Mouse (Mus musculus) adrenal gland, postnatal 25 days (tissue): ENCODE measurements around the gene Fam162a. TPM values are rescaled to one million over a fixed set of nuclear protein-coding genes. Genes with fewer than 3 reads are reported as not detected.
"Not testable (repeated sequence)": the region's sequence is repeated elsewhere in the genome, so short reads cannot be mapped to it uniquely, and the experiment has no call there.

Experiments
- DNase-seq: peaks from one replicate; pipeline ENCODE4 v3.0.0; 2021; ENCODE audit warnings: mixed read lengths
- total RNA-seq: library from RNA; stranded (reverse); gene quantifications from 2 replicates; pipeline ENCODE4 v1.2.3, GENCODE M21; 2021

The Fam162a gene
- total RNA-seq, 1 experiment from 2014 or later: 164 TPM

DNA sequence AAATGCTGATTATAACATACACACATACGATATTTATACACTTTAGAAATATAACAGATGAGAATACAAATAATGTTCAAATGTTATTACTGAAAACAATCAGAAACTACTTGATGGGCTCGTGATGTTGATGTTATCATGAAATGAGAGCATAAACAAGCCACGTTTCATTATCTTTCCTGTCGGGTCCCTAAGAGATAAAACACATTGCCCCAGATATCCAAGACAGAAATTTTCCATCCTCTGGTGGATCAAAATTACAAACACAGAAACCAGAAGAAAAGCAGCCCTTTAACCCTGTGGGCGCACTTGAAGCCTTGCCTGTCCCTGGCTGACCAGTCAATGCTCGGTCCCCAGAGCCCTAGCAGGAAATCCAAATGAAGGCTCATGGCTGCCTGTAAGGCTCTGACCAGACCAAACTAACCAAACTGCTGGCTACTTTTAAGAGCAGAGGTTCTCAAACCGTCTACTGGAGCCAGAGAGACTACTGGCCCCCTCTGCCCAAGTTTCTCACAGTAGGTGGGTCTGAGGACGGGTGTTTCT lies 13.4 kb downstream of the Fam162a start:
- DNase-seq: no peak

DNA sequence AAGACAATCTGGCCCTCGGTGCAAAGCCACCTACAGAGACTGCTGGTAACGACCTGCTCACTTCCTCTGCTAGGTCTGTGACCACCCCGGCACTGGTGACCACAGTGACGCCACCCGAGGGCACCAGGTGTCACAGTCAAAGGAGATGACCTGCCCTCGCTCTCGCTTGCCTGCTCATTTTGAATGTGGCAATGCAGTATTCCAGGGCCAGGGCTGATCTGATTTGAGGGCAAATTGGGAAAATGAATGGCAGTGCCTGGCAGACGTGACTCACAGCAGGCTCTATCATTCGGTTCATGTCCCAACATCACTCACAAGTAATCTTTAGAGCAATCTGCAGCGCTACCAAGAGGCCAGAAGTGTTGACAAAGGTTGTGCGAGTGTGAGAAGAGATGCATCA lies 15.0 kb downstream of the Fam162a start:
- peak; percentile 8 for DNase-seq

DNA sequence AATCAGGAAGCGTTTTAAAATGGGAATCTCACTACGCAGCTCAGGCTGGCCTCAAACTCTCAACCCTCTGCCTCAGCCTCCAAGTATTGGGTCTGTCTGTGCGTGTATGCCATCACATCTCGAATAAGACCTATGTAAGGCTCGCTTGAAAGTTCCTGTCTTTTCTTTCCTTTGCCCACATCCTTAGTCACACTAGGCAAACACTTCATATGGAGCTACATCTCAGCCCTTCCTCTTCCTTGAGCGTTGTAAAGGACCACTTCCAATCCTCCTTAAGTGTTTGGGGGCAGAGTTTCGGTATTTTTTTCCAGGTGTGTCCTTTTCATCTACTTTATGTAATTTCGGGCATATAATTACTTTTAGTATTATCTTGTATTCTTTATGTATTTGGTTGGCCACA lies 16.5 kb downstream of the Fam162a start:
- DNase-seq: no peak

GRCm38 (mm10) chr16:36053524-36054275 lies 17.7 kb downstream of the Fam162a start:
- DNase-seq: no peak

DNA sequence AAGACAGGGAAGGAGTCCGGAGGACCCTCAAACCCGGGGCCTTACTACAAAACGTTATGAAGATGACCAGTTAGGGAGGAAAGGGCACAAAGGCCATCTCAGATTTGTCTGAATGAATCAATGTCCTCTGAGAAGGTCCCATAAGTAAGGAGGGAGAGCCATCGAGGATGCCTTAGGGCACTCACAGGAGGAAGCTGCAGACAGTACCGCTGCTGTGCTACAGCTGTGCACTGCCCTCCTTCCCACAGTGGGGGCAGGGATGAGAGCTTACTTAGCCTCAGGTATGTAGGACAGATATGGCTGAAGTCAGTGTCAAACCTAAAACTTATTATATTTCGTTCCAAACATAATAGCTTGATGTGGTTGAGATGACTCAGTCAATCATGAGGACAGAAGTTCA lies 19.9 kb downstream of the Fam162a start:
- DNase-seq: no peak

GRCm38 (mm10) chr16:36047538-36047937 lies 23.9 kb downstream of the Fam162a start:
- no peak for DNase-seq

DNA sequence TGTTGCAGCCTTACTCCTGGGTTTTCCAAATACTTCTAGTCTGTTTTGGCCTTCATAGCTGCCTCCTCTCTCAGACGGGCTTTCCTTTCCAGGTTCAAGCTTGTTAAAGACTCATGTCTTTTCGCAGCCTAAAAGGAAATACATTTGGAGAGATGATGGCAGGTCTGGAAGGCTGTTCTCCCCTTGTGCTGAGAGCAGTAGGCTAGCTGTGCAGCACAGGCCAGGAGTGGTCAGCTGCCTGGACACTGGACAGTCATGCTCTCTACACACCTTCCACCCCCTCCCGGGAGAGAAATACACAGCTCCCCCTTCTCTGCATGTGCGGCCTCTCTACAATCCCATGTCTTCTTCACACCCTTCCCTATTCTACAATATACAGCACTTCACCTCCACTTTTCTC lies 27.4 kb downstream of the Fam162a start:
- no peak for DNase-seq

- DNase-seq: no peak
These were observed 28.3 kb downstream of the Fam162a start for GRCm38 (mm10) chr16:36043073-36043472.

- DNase-seq: no peak
These were observed 29.8 kb downstream of the Fam162a start for GRCm38 (mm10) chr16:36041625-36042020.

- peak; percentile 87 for DNase-seq
These were observed 30.5 kb downstream of the Fam162a start, which contains the start of gene Wdr5b for GRCm38 (mm10) chr16:36040640-36041624. Wdr5b (plus strand) TSS chr16:36041190.

GRCm38 (mm10) chr16:36028120-36028519 lies 43.3 kb downstream of the Fam162a start:
- not testable (repeated sequence) for DNase-seq

GRCm38 (mm10) chr16:36016335-36016734 lies 55.1 kb downstream of the Fam162a start:
- no peak for DNase-seq

- DNase-seq: no peak
These were observed 63.0 kb downstream of the Fam162a start for GRCm38 (mm10) chr16:36008396-36008795.

DNA sequence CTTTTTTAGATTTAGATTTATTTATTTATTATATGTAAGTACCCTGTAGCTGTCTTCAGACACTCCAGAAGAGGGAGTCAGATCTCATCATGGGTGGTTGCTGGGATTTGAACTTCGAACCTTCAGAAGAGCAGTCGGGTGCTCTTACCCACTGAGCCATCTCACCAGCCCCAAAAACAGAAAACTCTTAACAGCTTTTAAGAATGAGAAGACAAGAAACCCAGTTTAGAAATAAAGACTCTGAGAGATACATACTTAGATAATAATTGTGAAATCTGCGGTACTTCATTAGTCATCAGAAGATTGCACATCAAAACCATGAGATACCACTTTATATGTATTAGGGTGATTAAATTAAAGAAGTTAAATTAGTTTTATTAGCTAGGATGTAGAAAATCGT lies 72.5 kb downstream of the Fam162a start:
- not testable (repeated sequence) for DNase-seq

Other genes starting within 250 kb of the Fam162a start
- gene Parp14, start 200.1 kb downstream of the Fam162a start, total RNA-seq: 12.9 and 18.6 TPM in 2 replicates
- 10.0 and 14.3 TPM in 2 replicates for gene Parp9, start 133.1 kb downstream of the Fam162a start, total RNA-seq
- gene Dtx3l, start 132.4 kb downstream of the Fam162a start, total RNA-seq: 6.9 and 10.8 TPM in 2 replicates
- 62.0 and 69.0 TPM in 2 replicates for gene Kpna1, start 92.8 kb downstream of the Fam162a start, total RNA-seq
- 5.7 and 5.9 TPM in 2 replicates for gene Wdr5b, start 30.4 kb downstream of the Fam162a start, total RNA-seq
- gene Ccdc58, start 91 bp upstream of the Fam162a start, total RNA-seq: 54.1 and 66.4 TPM in 2 replicates
- gene Csta1, start 59.6 kb upstream of the Fam162a start, total RNA-seq: not detected in 2 replicates
- not detected in 2 replicates for gene Stfa2l1, start 85.2 kb upstream of the Fam162a start, total RNA-seq
- not detected in 2 replicates for gene Gm5483, start 112.6 kb upstream of the Fam162a start, total RNA-seq
- gene Gm5416, start 138.8 kb upstream of the Fam162a start, total RNA-seq: not detected in 2 replicates
- 1.1 TPM in 1 of 2 replicates, not detected in the other for gene 2010005H15Rik, start 149.9 kb upstream of the Fam162a start, total RNA-seq
- not detected in 2 replicates for gene Stfa1, start 205.4 kb upstream of the Fam162a start, total RNA-seq